In genomic region chr15:94802820-94803219, GRCm38 (mm10) we compare ENCODE assay signal across 13 mouse cellular contexts.
"Had no signal": no experiment of that assay in that cellular context is flagged by ENCODE, and none has a peak within 500 bp of the region (broad histone marks: within the 10 kb centered on the region; RNA-seq: fewer than 3 reads in every experiment).

No protein-coding gene starts in this region.

- H3K36me3 ChIP-seq: midbrain, embryonic 10.5 days; neural tube, embryonic 13.5 days; neural tube, embryonic 15.5 days had no signal

- H3K27me3 ChIP-seq: neural tube, embryonic 15.5 days had no signal

- DNase-seq: lung, adult 18-20 months; lung, embryonic 14.5 days; lung, postnatal 10 days; lung, postnatal 4 days; spleen, adult 18-20 months; thymus, adult 18-20 months; thymus, postnatal 14 days; thymus, postnatal 36 days had no signal

- H3K27ac ChIP-seq: liver, embryonic 14.5 days; midbrain, embryonic 10.5 days; neural tube, embryonic 13.5 days; neural tube, embryonic 15.5 days had no signal

- H3K9me3 ChIP-seq: midbrain, embryonic 10.5 days; neural tube, embryonic 13.5 days; neural tube, embryonic 15.5 days had no signal

- H3K9ac ChIP-seq: liver, embryonic 14.5 days; lung, embryonic 14.5 days; neural tube, embryonic 13.5 days; neural tube, embryonic 15.5 days had no signal

- H3K4me2 ChIP-seq: lung, embryonic 14.5 days; neural tube, embryonic 13.5 days; neural tube, embryonic 15.5 days had no signal

- H3K4me3 ChIP-seq: midbrain, embryonic 10.5 days; myocyte; neural tube, embryonic 13.5 days; neural tube, embryonic 15.5 days had no signal
